Comparison of ENCODE assay signal across 21 mouse cellular contexts in the genomic region with DNA sequence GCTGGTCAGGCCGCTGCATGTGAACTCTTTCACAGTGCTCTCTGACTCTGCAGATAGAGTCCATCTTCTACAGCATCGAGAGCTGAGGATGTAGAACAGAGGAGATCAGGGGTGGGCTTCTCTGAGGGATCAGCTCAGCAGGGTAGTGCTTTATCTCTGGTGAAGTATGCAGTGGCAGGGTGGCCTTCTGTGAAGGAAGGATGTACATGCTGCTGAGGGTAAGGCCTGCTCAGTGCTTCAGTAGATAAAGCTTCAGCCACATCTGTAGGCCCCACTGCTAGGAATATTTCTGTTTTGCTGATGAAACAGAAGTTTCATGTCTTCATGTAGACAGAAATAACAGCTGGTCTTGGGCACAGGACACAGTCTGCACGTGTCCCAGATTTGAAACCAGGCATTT.
DNase-seq lines count a peak whose midpoint lies in the region; ATAC-seq and TF ChIP-seq lines count a peak whose summit lies in the region.
"Had no signal": no experiment of that assay in that cellular context is flagged by ENCODE, and none has a peak within 500 bp of the region (broad histone marks: within the 10 kb centered on the region; RNA-seq: fewer than 3 reads in every experiment).

No protein-coding gene starts in this region.

- H3K27ac ChIP-seq in kidney, adult 2 months (ENCODE audit: insufficient read depth, low read depth, low read length), result 0 out of 2 replicates have a peak overlapping the region, but pooled peaks have one; percentile 81
- no peak overlapping the region for H3K27ac ChIP-seq in kidney, embryonic 14.5 days (ENCODE audit: low read depth, low read length)
- peak overlapping the region; percentile 18; the same call in 1 of the 2 replicates for H3K27ac ChIP-seq in liver, embryonic 16.5 days (ENCODE audit: low read length)
- H3K27ac ChIP-seq: embryonic facial prominence, embryonic 15.5 days; hindbrain, embryonic 15.5 days; limb, embryonic 12.5 days; midbrain, embryonic 13.5 days; stomach, embryonic 15.5 days had no signal

- peaks cover 27% of the 10 kb centered on the region for H3K4me1 ChIP-seq in kidney, adult 2 months (ENCODE audit: control insufficient read depth, insufficient read depth, low read length)
- no peaks in the 10 kb centered on the region for H3K4me1 ChIP-seq in kidney, embryonic 14.5 days (ENCODE audit: control insufficient read depth, insufficient read depth, low read length)
- peaks cover 88% of the 10 kb centered on the region for H3K4me1 ChIP-seq in megakaryocyte, embryonic 14.5 days
- H3K4me1 ChIP-seq in liver, embryonic 16.5 days (ENCODE audit: control insufficient read depth, low read depth, low read length), result peaks cover 16% of the 10 kb centered on the region
- H3K4me1 ChIP-seq: hindbrain, embryonic 15.5 days; limb, embryonic 12.5 days; stomach, embryonic 15.5 days had no signal

- 74% methylated on average over 3 of the region's 3 CpGs for whole genome bisulfite sequencing in kidney, adult 2 months
- 93% methylated on average over 3 of the region's 3 CpGs for WGBS in kidney, embryonic 14.5 days
- 23% methylated on average over 3 of the region's 3 CpGs for WGBS in liver, embryonic 16.5 days (ENCODE audit: insufficient replicate concordance)

- ATAC-seq in kidney, embryonic 14.5 days (ENCODE audit: low FRiP score, low TSS enrichment), result no peak
- ATAC-seq in megakaryocyte, adult 5-6 weeks (ENCODE audit: poor library complexity, severe bottlenecking), result no peak
- ATAC-seq in liver, embryonic 16.5 days (ENCODE audit: low read depth), result peak; percentile 74
- ATAC-seq: forebrain, embryonic 14.5 days; midbrain, embryonic 13.5 days had no signal

- no peaks in the 10 kb centered on the region for H3K27me3 ChIP-seq in kidney, adult 2 months (replicated peaks; ENCODE audit: control insufficient read depth, insufficient read depth, low read length)
- H3K27me3 ChIP-seq in kidney, embryonic 14.5 days (ENCODE audit: control insufficient read depth, insufficient read depth, low read length), result no peaks in the 10 kb centered on the region
- H3K27me3 ChIP-seq in megakaryocyte, embryonic 14.5 days (replicated peaks), result no peaks in the 10 kb centered on the region
- H3K27me3 ChIP-seq in liver, embryonic 16.5 days (ENCODE audit: control insufficient read depth, insufficient read depth, low read depth, low read length), result no peaks in the 10 kb centered on the region
- H3K27me3 ChIP-seq: embryonic facial prominence, embryonic 15.5 days; hindbrain, embryonic 15.5 days; limb, embryonic 12.5 days; midbrain, embryonic 13.5 days; stomach, embryonic 15.5 days had no signal

- no peaks in the 10 kb centered on the region for H3K9me3 ChIP-seq in kidney, embryonic 14.5 days (ENCODE audit: control insufficient read depth, low read length)
- no peaks in the 10 kb centered on the region for H3K9me3 ChIP-seq in megakaryocyte, embryonic 14.5 days
- H3K9me3 ChIP-seq in liver, embryonic 16.5 days (replicated peaks; ENCODE audit: control insufficient read depth, low read length), result no peaks in the 10 kb centered on the region
- H3K9me3 ChIP-seq: embryonic facial prominence, embryonic 15.5 days; hindbrain, embryonic 15.5 days; limb, embryonic 12.5 days; midbrain, embryonic 13.5 days; stomach, embryonic 15.5 days had no signal

- no peak overlapping the region for H3K4me2 ChIP-seq in kidney, embryonic 14.5 days (replicated peaks; ENCODE audit: low read depth, low read length)
- no peak overlapping the region for H3K4me2 ChIP-seq in liver, embryonic 16.5 days (ENCODE audit: low read depth, low read length)
- H3K4me2 ChIP-seq: embryonic facial prominence, embryonic 15.5 days; hindbrain, embryonic 15.5 days; limb, embryonic 12.5 days; midbrain, embryonic 13.5 days; stomach, embryonic 15.5 days had no signal

- TF ChIP-seq POLR2A in kidney, adult 2 months (IDR thresholded peaks at IDR 0.05; ENCODE audit: low read depth, low read length), result no peak

- H3K9ac ChIP-seq in kidney, embryonic 14.5 days (ENCODE audit: low read depth, low read length), result no peak overlapping the region
- H3K9ac ChIP-seq in liver, embryonic 16.5 days (ENCODE audit: low read depth, low read length), result no peak overlapping the region
- H3K9ac ChIP-seq: embryonic facial prominence, embryonic 15.5 days; hindbrain, embryonic 15.5 days; limb, embryonic 12.5 days; midbrain, embryonic 13.5 days; stomach, embryonic 15.5 days had no signal

- no peak overlapping the region for H3K4me3 ChIP-seq in kidney, adult 2 months (ENCODE audit: insufficient read depth, low read depth, low read length)
- H3K4me3 ChIP-seq in kidney, embryonic 14.5 days (ENCODE audit: low read length), result no peak overlapping the region
- H3K4me3 ChIP-seq in megakaryocyte, embryonic 14.5 days (replicated peaks), result peak overlapping the region; percentile 51
- no peak overlapping the region for H3K4me3 ChIP-seq in liver, embryonic 16.5 days (ENCODE audit: low read depth, low read length)
- H3K4me3 ChIP-seq: embryonic facial prominence, embryonic 15.5 days; hindbrain, embryonic 15.5 days; limb, embryonic 12.5 days; midbrain, embryonic 13.5 days; stomach, embryonic 15.5 days had no signal

- no peaks in the 10 kb centered on the region for H3K36me3 ChIP-seq in kidney, adult 2 months (ENCODE audit: control insufficient read depth, insufficient read depth, low read length)
- H3K36me3 ChIP-seq in kidney, embryonic 14.5 days (ENCODE audit: control insufficient read depth, insufficient read depth, low read length), result no peaks in the 10 kb centered on the region
- peaks cover 56% of the 10 kb centered on the region for H3K36me3 ChIP-seq in megakaryocyte, embryonic 14.5 days (replicated peaks; ENCODE audit: low read length)
- H3K36me3 ChIP-seq in liver, embryonic 16.5 days (ENCODE audit: control insufficient read depth, insufficient read depth), result no peaks in the 10 kb centered on the region
- H3K36me3 ChIP-seq: embryonic facial prominence, embryonic 15.5 days; hindbrain, embryonic 15.5 days; limb, embryonic 12.5 days; midbrain, embryonic 13.5 days; stomach, embryonic 15.5 days had no signal

- no peak for DNase-seq in kidney, adult 2 months
- DNase-seq in frontal cortex, postnatal 36 days (ENCODE audit: low spot score in 2 of 2), result no peak
- no peak for DNase-seq in spleen, postnatal 36 days (ENCODE audit: low spot score in 2 of 2)
- DNase-seq: adrenal gland, postnatal 25 days; cerebellum, adult 8-10 months; cerebellum, postnatal 36 days; kidney, postnatal 14 days; layer of hippocampus, postnatal 36 days; lung, adult 2 months; lung, postnatal 4 days; right cerebral cortex, postnatal 4 days had no signal

- TF ChIP-seq CTCF in kidney, adult 2 months (conservative IDR thresholded peaks at IDR 0.05; ENCODE audit: insufficient read depth, insufficient read length, low read depth, low read length), result no peak
